Mouse (Mus musculus) cerebellum, adult 2 months (tissue): Measurements from ENCODE around the gene Phospho2.
"Not testable (repeated sequence)": the region's sequence is repeated elsewhere in the genome, so short reads cannot be mapped to it uniquely, and the experiment has no call there.

Experiments
- CTCF ChIP-seq: fragments of 200-500 bp; IDR thresholded peaks from 2 replicates; pipeline ENCODE4 v1.5.1; 2011; ENCODE audit warnings: low read depth, mild to moderate bottlenecking, control low read depth, low read length, moderate library complexity, borderline replicate concordance; ENCODE audit not compliant: insufficient read depth
- POLR2A ChIP-seq: fragments of 200-500 bp; IDR thresholded peaks from 2 replicates; pipeline ENCODE4 v1.6.1; 2011; ENCODE audit warnings: low read length, control low read depth, borderline replicate concordance; ENCODE audit not compliant: insufficient read depth

DNA sequence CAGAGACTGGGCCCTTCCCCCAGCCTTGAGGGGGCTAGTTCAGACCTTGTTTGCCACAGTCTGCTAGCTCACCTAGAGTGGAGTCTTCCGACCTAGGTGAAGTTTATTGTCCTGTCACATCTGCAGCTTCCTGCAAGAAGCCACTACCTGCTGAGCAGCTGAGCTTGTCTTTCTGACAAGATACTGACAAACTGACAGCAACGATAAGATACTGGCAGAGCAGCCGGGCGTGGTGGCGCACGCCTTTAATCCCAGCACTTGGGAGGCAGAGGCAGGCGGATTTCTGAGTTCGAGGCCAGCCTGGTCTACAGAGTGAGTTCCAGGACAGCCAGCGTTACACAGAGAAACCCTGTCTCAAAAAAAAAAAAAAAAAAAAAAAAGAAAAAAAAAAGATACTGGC is 15.2 kb downstream of the Phospho2 start:
- not testable (repeated sequence) for TF ChIP-seq CTCF, POLR2A
